Mouse (Mus musculus) kidney, embryonic 15.5 days (tissue): ENCODE results near the gene Utp15. TPM values are rescaled to one million over a fixed set of nuclear protein-coding genes. Genes with fewer than 3 reads are reported as not detected.

Experiments used
- ATAC-seq: fragments of 200-750 bp; cut with Nextera tagmentation; replicated peaks from 2 replicates; pipeline ENCODE4 v1.8.0; 2017; ENCODE audit warnings: moderate TSS enrichment; ENCODE audit not compliant: low FRiP score
- H3K27ac ChIP-seq: fragments of 300-500 bp; sonication (generic); 2 replicates; pipeline ENCODE4 v1.5.1; 2015; ENCODE audit warnings: mild to moderate bottlenecking, inconsistent platforms
- H3K27me3 ChIP-seq: fragments of 300-500 bp; sonication (generic); 2 replicates; pipeline ENCODE4 v1.6.1; 2015; ENCODE audit warnings: inconsistent platforms
- H3K36me3 ChIP-seq: fragments of 300-500 bp; sonication (generic); 2 replicates; pipeline ENCODE4 v1.6.1; 2015; ENCODE audit warnings: inconsistent platforms
- H3K4me1 ChIP-seq: fragments of 300-500 bp; sonication (generic); 2 replicates; pipeline ENCODE4 v1.6.1; 2015; ENCODE audit warnings: inconsistent platforms
- H3K4me2 ChIP-seq: fragments of 300-500 bp; sonication (generic); 2 replicates; pipeline ENCODE4 v1.6.1; 2015; ENCODE audit warnings: moderate library complexity, mild to moderate bottlenecking, inconsistent platforms
- H3K4me3 ChIP-seq: fragments of 300-500 bp; sonication (generic); replicated peaks from 2 replicates; pipeline ENCODE4 v1.5.1; 2015; ENCODE audit warnings: mild to moderate bottlenecking, inconsistent platforms
- H3K9ac ChIP-seq: fragments of 300-500 bp; sonication (generic); 2 replicates; pipeline ENCODE4 v1.6.1; 2015; ENCODE audit warnings: mild to moderate bottlenecking, inconsistent platforms
- H3K9me3 ChIP-seq: fragments of 300-500 bp; sonication (generic); replicated peaks from 2 replicates; pipeline ENCODE4 v1.6.1; 2016; ENCODE audit warnings: inconsistent platforms
- WGBS: fragments of 180-500 bp; shearing (Covaris S2); methylation state at CpG from one replicate; pipeline ENCODE4 v1.1.7; 2015; ENCODE audit warnings: mixed read lengths; 5-methylcytosine and 5-hydroxymethylcytosine counted together
- polyA plus RNA-seq: library from polyadenylated mRNA; unstranded; fragments of >200 nt; fragmentation: Nextera tagmentation; extraction: Ambion mirVana; gene quantifications from 2 replicates; pipeline ENCODE4 v1.2.1, GENCODE M21; 2015

Utp15 gene
- polyA plus RNA-seq, 1 experiment from 2014 or later = 36.7 TPM

DNA sequence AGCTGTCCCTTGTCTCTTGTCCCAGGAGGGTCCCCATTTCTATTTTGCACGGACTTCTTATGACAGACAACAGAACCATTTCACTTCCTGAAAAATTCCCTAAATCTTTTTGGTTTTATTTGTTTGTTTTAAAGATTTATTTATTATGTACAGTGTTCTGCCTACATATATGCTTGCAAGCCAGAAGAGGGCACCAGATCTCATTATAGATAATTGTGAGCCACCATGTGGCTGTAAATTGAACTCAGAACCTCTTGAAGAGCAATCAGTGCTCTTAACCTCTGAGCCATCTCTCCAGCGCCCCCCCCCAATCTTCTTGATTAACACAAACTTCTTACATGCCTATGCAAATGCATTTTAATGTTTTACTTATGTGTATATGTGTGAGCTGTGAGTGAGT is 27.9 kb upstream of the Utp15 start:
- no peaks in the 10 kb centered on the region for H3K4me1 ChIP-seq
- H3K36me3 ChIP-seq = no peaks in the 10 kb centered on the region
- H3K4me3 ChIP-seq = no peak overlapping the region
- no peaks in the 10 kb centered on the region for H3K27me3 ChIP-seq
- 39% methylated on average over 2 of the region's 2 CpGs for WGBS
- no peak overlapping the region for H3K4me2 ChIP-seq
- H3K9ac ChIP-seq = no peak overlapping the region
- no peak for ATAC-seq
- no peaks in the 10 kb centered on the region for H3K9me3 ChIP-seq
- H3K27ac ChIP-seq = no peak overlapping the region

DNA sequence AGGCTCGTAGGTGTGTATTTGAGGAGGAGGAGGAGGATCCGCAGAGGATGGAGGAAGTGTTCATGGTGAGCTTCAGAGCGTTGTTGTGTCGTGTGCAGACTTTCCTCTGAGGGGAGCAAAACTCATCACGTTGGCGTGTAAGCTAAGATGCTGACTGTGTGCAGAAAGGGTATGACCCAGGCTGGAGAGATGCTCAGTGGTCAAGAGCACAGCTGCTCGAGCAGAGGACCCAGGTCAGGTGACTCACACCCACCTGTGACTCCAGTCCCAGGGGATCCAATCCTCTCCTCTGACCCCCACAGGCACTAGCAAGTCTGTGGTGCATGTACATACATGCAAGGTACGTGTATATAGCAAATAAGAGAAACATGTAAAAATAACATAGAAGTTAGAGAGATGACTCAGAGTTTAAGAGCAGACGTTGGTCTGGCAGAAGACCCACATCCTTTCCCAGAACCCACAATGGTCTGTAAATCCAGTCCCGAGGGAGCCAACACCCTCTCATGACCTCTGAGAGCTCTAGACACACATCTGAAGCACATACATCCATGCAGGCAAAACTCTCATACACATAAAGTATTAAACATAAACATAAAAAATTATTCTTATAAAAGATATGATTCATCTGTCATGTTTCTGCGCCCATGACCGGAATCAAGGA is 18.3 kb upstream of the Utp15 start:
- no peak overlapping the region for H3K4me3 ChIP-seq
- no peak for ATAC-seq
- H3K27ac ChIP-seq = no peak overlapping the region
- H3K4me2 ChIP-seq = no peak overlapping the region
- no peaks in the 10 kb centered on the region for H3K36me3 ChIP-seq
- H3K9ac ChIP-seq = no peak overlapping the region
- WGBS = 78% methylated on average over 12 of the region's 12 CpGs
- no peaks in the 10 kb centered on the region for H3K27me3 ChIP-seq
- H3K9me3 ChIP-seq = no peaks in the 10 kb centered on the region
- no peaks in the 10 kb centered on the region for H3K4me1 ChIP-seq

DNA sequence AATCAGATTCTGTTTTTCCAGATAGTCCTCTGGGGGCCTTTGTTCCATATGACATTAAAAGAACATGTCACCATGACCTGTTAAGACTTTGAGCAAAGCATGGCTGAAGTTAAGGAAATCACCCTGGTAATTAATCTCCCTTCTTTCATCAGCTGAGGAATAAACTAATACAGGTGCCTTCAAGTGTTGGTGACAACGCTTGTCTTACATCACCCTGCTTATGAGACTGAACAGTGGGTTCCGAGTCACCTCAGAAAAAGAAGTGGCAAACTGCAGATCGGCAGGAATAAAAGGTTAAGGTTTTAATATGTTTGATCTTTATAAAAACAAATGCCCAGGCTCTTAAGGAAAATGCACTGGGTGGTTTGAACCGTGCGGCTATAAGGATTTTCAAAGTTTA is 16.8 kb upstream of the Utp15 start, which contains the start of gene Gm21976:
Gm21976 (plus strand) TSS at position 202 of the 400 bp plus-strand sequence.
- peaks cover 11% of the 10 kb centered on the region for H3K36me3 ChIP-seq
- no peaks in the 10 kb centered on the region for H3K27me3 ChIP-seq
- no peaks in the 10 kb centered on the region for H3K4me1 ChIP-seq
- H3K4me2 ChIP-seq = no peak within 1 kb of the TSS
- WGBS = 89% methylated on average over 5 of the region's 5 CpGs
- H3K4me3 ChIP-seq = no peak within 1 kb of the TSS
- no peak for ATAC-seq
- H3K9me3 ChIP-seq = no peaks in the 10 kb centered on the region
- H3K27ac ChIP-seq = no peak within 1 kb of the TSS
- H3K9ac ChIP-seq = no peak within 1 kb of the TSS

DNA sequence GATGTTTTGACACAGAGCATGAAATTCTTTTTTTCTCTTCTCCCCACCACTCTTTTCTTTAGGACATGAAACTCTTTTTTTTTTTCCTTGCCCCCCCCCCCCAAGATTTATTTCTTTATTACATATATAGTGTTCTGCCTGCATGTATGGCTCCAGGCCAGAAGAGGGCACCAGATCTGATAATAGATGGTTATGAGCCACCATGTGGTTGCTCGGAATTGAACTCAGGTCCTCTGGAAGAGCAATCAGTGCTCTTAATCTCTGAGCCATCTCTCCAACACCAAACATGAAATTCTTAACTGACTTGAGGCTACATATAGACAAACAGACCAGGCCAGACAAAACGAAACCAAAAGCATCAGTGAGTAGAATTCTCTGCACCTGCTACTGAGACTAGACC is 14.7 kb upstream of the Utp15 start:
- Histone ChIP-seq H3K9me3 (no peaks in the 10 kb centered on the region), H3K27ac (no peak overlapping the region), H3K36me3 (peaks cover 31% of the 10 kb centered on the region), H3K4me3 (no peak overlapping the region), H3K27me3 (no peaks in the 10 kb centered on the region), H3K4me2 (no peak overlapping the region), H3K4me1 (no peaks in the 10 kb centered on the region), H3K9ac (no peak overlapping the region)
- 87% methylated on average over 2 of the region's 2 CpGs for WGBS
- no peak for ATAC-seq

DNA sequence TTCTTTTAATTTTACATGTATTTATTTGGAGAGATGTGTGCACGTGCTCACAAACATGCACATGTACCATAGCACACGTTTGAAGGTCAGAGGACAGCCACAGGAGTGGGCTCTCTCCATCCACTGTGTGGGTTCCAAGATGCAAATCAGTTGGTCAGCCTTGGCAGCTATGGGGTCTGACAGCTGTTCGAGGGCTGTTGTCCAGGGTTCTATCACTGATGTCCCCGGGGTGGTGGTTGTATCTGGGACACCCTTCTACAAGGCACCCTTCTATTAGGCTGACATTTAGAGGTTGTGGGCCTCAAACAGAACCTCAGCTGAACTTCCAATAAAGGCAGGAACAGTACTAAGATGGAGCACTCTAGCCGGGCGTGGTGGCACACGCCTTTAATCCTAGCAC is 13.4 kb upstream of the Utp15 start:
- ATAC-seq = no peak
- H3K4me2 ChIP-seq = no peak overlapping the region
- 86% methylated on average over 7 of the region's 7 CpGs for WGBS
- no peaks in the 10 kb centered on the region for H3K4me1 ChIP-seq
- H3K9me3 ChIP-seq = no peaks in the 10 kb centered on the region
- peaks cover 44% of the 10 kb centered on the region for H3K36me3 ChIP-seq
- no peak overlapping the region for H3K27ac ChIP-seq
- H3K9ac ChIP-seq = no peak overlapping the region
- no peak overlapping the region for H3K4me3 ChIP-seq
- H3K27me3 ChIP-seq = no peaks in the 10 kb centered on the region

DNA sequence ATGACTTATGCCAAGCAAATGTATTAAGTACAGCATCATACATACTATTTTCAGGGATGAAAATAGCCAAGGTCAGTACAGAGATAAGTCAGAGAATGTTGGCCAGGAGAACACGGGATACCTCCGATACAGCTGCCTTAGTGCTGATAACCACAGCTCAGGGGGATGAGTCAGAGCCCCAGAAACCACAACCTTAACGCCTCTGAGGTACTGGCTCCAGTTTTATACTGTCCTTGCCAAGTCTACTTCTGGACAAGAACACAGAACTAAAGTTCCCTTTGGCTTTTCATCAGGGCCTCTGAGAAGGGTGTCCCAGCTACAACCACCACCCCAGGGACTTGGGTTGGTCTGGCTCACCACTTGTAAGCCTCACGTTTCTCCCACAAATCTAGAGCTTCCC is 12.8 kb upstream of the Utp15 start:
- WGBS = 80% methylated on average over 4 of the region's 4 CpGs
- no peaks in the 10 kb centered on the region for H3K27me3 ChIP-seq
- H3K9ac ChIP-seq = no peak overlapping the region
- H3K27ac ChIP-seq = no peak overlapping the region
- H3K4me1 ChIP-seq = no peaks in the 10 kb centered on the region
- no peaks in the 10 kb centered on the region for H3K9me3 ChIP-seq
- H3K36me3 ChIP-seq = peaks cover 50% of the 10 kb centered on the region
- no peak overlapping the region for H3K4me3 ChIP-seq
- H3K4me2 ChIP-seq = no peak overlapping the region
- ATAC-seq = no peak

DNA sequence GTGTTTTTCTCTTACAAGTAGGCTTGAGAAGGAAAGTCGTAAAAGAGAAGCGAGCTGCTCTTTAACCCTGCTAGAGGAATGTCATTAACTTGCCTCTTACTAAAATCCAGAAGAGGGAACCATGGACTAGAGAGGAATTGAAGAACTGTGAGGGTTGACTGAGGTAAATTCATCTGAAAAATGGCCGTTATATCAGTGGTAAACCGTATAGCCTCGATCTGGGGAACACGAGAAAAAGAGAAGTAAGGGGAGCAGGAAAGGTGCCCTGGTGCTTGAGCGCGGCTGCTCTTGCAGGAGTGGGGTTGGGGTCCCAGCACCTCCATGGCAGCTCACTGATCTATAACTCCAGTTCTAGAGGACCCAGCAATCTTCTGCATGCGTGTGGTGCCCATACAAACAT is 11.2 kb upstream of the Utp15 start:
- 90% methylated on average over 9 of the region's 9 CpGs for WGBS
- Histone ChIP-seq H3K36me3 (peaks cover 62% of the 10 kb centered on the region), H3K4me3 (no peak overlapping the region)

DNA sequence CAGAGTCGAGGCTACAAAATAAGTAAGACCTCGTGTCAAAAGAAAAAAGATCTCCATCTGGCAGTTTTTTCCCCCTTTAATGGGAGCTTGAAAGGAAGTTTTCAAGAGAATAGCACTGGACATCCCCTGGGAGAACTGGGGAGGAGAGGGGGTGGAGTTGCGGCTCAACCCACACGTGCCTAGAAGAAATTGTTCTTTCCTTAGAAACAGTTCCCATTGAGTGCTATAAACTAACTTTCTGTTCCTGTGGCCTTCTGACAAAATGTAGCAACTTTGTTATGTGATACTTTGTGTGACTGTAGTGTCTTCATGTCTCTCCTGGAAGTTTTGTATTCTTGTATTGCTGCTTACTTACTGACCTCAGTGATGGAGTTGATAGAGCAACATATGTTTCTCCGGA is 1.3 kb upstream of the Utp15 start:
- no peak for ATAC-seq
- Histone ChIP-seq H3K4me3 (peak overlapping the region; percentile 96), H3K27me3 (no peaks in the 10 kb centered on the region), H3K36me3 (peaks cover 30% of the 10 kb centered on the region), H3K27ac (no peak overlapping the region), H3K9ac (0 out of 2 replicates have a peak overlapping the region, but pooled peaks have one; percentile 85), H3K4me2 (peak overlapping the region; percentile 79), H3K4me1 (peaks cover 20% of the 10 kb centered on the region), H3K9me3 (no peaks in the 10 kb centered on the region)
- 29% methylated on average over 5 of the region's 5 CpGs for WGBS

More for the DNA sequence above, 11.2 kb upstream of the Utp15 start:
- no peak overlapping the region for H3K27ac ChIP-seq
- H3K9me3 ChIP-seq = no peaks in the 10 kb centered on the region
- no peak overlapping the region for H3K4me2 ChIP-seq
- no peaks in the 10 kb centered on the region for H3K27me3 ChIP-seq
- H3K9ac ChIP-seq = no peak overlapping the region
- no peaks in the 10 kb centered on the region for H3K4me1 ChIP-seq
- ATAC-seq = no peak

DNA sequence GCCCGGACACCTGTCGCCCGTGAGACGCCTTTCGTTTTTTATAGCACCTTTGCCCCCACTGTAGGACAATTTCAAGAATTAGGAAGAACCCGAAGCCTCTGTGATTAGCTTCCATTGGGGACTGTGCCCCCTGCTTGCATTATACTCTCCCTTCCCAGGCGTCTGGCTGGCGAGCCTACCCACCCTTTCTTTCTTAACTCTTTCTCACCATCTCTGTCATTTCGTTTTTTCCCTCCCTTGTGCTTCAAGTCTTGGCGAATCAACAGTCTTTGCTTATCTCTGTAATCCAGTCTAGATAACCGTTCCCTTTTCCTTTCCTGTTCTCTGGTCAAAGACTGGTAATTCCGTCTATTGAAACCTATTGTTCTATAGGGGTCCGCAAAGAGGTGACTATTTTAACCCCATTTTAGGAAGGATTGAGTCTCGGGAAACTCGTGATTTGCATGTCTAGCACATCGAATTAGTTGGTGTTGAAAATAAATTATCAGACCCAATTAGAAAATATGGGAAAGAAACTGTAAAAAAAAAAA is 682 bp upstream of the Utp15 start:
- Histone ChIP-seq H3K27ac (peak overlapping the region; percentile 96), H3K9ac (peak overlapping the region; percentile 85), H3K9me3 (no peaks in the 10 kb centered on the region), H3K36me3 (peaks cover 30% of the 10 kb centered on the region), H3K4me3 (peak overlapping the region; percentile 96), H3K4me2 (peak overlapping the region; percentile 79), H3K4me1 (peaks cover 20% of the 10 kb centered on the region), H3K27me3 (no peaks in the 10 kb centered on the region)
- ATAC-seq = no peak
- WGBS = 1% methylated on average over 16 of the region's 16 CpGs

DNA sequence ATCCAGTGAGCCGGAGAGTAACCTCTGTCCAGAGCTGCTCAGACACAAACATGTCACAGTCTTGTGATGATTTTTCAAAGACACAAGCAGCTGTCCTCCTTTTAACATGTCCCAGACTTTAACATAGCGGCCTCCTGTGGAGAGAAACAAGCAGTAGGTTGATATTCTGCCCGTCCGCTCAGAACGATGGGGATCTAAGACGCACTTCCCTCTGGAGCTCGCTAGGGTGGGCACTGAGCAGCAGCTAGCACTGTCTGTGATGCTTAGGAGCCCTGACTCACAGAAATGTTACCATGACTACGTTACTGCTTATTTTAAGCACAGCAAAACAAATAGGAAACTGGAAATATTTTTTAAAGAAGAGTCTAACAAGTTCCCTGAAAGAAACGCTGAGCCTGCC is 7.9 kb downstream of the Utp15 start:
- no peak for ATAC-seq
- Histone ChIP-seq H3K9me3 (no peaks in the 10 kb centered on the region), H3K9ac (no peak overlapping the region), H3K27ac (no peak overlapping the region), H3K4me1 (no peaks in the 10 kb centered on the region), H3K4me2 (no peak overlapping the region), H3K36me3 (peaks cover 93% of the 10 kb centered on the region), H3K27me3 (no peaks in the 10 kb centered on the region), H3K4me3 (no peak overlapping the region)
- 82% methylated on average over 9 of the region's 9 CpGs for WGBS

DNA sequence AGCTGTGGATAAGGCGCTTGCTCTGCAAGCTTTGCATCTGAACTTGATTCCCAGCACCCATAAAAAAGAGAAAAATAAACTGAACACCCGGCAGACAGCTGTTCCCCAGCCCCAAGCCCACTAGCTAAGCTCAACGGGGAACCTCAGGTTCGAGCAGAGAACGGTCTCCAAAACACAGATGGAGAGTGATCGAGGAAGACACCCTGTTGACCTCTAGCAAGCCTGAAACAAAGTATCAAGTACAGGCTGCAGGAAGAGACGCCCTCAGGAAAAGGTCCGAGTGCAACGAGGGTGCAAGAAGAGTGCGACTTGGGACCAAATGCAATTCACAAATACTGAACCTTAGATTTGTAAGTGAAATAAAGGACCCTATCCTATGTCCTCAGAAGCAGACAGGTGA is 13.2 kb downstream of the Utp15 start:
- Histone ChIP-seq H3K4me2 (no peak overlapping the region), H3K27ac (no peak overlapping the region), H3K4me1 (no peaks in the 10 kb centered on the region), H3K27me3 (no peaks in the 10 kb centered on the region), H3K4me3 (no peak overlapping the region), H3K36me3 (peaks cover 72% of the 10 kb centered on the region), H3K9me3 (no peaks in the 10 kb centered on the region), H3K9ac (no peak overlapping the region)
- 89% methylated on average over 10 of the region's 10 CpGs for WGBS
- ATAC-seq = no peak

DNA sequence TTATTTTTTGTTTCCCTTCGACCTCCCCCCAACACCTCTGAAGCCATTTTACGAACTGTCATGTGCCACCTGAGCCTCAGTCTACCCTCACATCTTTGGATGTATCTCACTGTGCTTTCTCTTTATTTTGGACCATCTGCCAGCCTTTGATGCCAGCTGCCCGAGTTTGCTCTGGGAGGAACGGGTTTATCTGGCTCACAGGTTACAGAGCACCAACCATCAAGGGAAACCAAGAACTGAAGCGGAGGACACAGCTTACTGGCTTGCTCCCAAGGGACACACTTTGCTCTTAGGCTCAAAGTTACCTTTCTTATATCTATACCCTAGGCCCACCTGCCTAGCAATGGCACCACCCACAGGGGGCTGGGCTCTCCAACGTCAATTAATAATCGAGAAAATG is 17.5 kb downstream of the Utp15 start:
- Histone ChIP-seq H3K4me1 (no peaks in the 10 kb centered on the region), H3K4me2 (no peak overlapping the region), H3K27ac (no peak overlapping the region), H3K27me3 (no peaks in the 10 kb centered on the region), H3K4me3 (no peak overlapping the region), H3K36me3 (peaks cover 33% of the 10 kb centered on the region), H3K9me3 (no peaks in the 10 kb centered on the region), H3K9ac (no peak overlapping the region)
- no peak for ATAC-seq
- 69% methylated on average over 7 of the region's 7 CpGs for WGBS
